Mouse (Mus musculus): ENCODE results near the gene Yme1l1. TPM values are rescaled to one million over a fixed set of nuclear protein-coding genes. Genes with fewer than 3 reads are reported as not detected.

Gene Yme1l1
- total RNA-seq (2023) = 144 TPM

DNA sequence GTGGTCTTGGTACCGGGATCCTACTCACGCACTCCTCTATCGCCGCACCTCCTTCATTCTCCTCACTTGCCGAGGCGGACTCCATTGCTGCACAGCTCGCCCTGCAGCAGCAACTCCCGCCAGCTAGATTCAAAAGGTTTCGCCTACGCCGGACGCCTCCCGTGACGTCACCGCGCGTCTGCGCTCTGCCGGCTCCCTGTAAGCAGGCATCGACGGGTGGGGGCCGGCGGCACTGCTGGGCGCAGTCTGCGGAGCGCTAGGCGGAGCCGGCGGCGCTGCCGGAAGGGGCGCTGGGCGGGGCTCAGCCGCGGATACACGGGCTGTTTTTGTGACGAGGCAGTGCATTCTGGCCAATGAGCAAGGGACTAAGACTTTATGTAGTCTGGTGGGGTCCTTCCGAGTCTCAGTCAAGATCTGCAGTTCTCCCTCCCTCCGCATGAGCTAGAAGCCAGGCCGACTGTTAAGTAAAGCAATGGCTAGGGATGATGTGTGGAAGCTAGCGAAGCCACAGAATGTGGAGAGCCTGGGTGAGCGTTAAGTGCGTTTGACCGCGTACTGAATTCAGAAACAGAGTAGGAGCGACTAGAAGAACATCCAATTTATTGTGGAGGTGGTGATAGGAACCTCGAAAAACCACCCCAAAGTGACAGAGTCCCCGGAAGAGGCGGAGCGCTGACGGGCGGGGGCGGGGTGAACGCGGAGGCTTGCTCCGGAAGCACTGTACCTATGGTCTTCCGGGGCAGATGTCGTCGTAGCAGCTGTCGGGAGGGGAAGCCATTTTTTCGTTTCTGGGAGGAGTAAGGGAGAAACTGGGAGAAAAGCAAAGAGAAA is at the start of gene Yme1l1, which contains the start of gene Mastl:
TSS of gene Yme1l1 (plus strand) at position 593 of the 831 bp plus-strand sequence.
TSS of gene Mastl (minus strand) at position 248 of the 831 bp plus-strand sequence.

DNA sequence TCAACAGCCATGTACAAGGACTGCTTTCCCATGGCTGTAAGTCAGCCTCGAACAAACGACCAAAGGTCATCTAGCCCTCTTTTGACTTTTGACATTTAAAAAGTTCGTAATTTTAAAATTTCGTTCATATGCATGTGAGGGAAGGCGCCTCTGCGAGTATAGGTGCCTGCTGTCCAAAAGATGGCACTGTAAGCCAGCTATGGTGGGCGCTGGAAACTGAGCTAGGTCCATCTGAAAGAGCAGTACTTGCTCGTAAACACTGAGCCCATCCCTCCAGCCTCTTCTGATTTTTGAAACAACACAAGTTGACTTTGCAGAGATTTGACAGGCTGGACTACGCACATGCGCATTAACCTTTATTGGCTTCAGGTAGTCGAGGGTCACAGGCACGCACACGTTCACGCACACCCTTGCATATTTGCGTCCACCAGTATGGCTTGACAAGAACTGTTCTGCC is 50.9 kb downstream of the Yme1l1 start, which contains the start of gene 4931423N10Rik:
TSS of gene 4931423N10Rik (plus strand) at position 407 of the 457 bp plus-strand sequence.

Other genes with a start within 250 kb of the Yme1l1 start
- gene Abi1, start 116.1 kb upstream of the Yme1l1 start, total RNA-seq (2023) = 168 TPM
- gene Acbd5, start 88.2 kb upstream of the Yme1l1 start, total RNA-seq (2023) = 44.1 TPM
- gene Mastl, start 345 bp upstream of the Yme1l1 start, total RNA-seq (2023) = 0.37 TPM
- gene 4931423N10Rik, start 51.1 kb downstream of the Yme1l1 start, total RNA-seq (2023) = 0.28 TPM
- gene Nxph2, start 164.9 kb downstream of the Yme1l1 start, total RNA-seq (2023) = not detected